Mouse (Mus musculus) MEL (cell line): ENCODE measurements around the gene Chst8. TPM values are rescaled to one million over a fixed set of nuclear protein-coding genes. Genes with fewer than 3 reads are reported as not detected.

Experiments used
- DNase-seq: peaks from one replicate; pipeline ENCODE4 v3.0.0; 2011; ENCODE audit warnings: low read depth, low spot score
- H3K27ac ChIP-seq: 2 replicates; pipeline ENCODE4 v1.5.1; 2012; ENCODE audit warnings: low read depth, mild to moderate bottlenecking, control low read depth, low read length, moderate library complexity; ENCODE audit not compliant: control insufficient read depth
- H3K27me3 ChIP-seq, 2 experiments: fragments of 150-350 bp in 1 of 2; sonication (generic) in 1 of 2; 2 replicates each; pipeline ENCODE4 v1.6.1; 2012; ENCODE audit warnings: low read length in 2 of 2, mild to moderate bottlenecking in 2 of 2, improper control_type of control experiment in 1 of 2, moderate library complexity in 1 of 2; ENCODE audit not compliant: insufficient read depth in 2 of 2, control insufficient read depth in 1 of 2
- H3K36me3 ChIP-seq, 2 experiments: 2 replicates each; pipeline ENCODE4 v1.6.1; 2012 to 2014; ENCODE audit warnings: low read length in 2 of 2, improper control_type of control experiment in 1 of 2, inconsistent platforms in 1 of 2, mild to moderate bottlenecking in 1 of 2; ENCODE audit not compliant: insufficient read depth in 2 of 2, control insufficient read depth in 1 of 2
- H3K4me1 ChIP-seq, 2 experiments: fragments of 150-350 bp in 1 of 2; sonication (generic) in 1 of 2; 2 replicates each; pipeline ENCODE4 v1.6.1; 2012; ENCODE audit warnings: low read length in 2 of 2, improper control_type of control experiment in 1 of 2, mild to moderate bottlenecking in 1 of 2; ENCODE audit not compliant: insufficient read depth in 2 of 2, control insufficient read depth in 1 of 2
- H3K4me3 ChIP-seq, 2 experiments: fragments of 150-350 bp in 1 of 2; sonication (generic) in 1 of 2; 2 replicates each; pipeline ENCODE4 v1.5.1; 2012; ENCODE audit warnings: low read depth in 2 of 2, low read length in 2 of 2, mild to moderate bottlenecking in 2 of 2, moderate library complexity in 2 of 2, control low read depth in 1 of 2, improper control_type of control experiment in 1 of 2; ENCODE audit not compliant: control insufficient read depth in 1 of 2, insufficient read depth in 1 of 2
- H3K79me2 ChIP-seq: 2 replicates; pipeline ENCODE4 v1.6.1; 2012; ENCODE audit warnings: mild to moderate bottlenecking, low read length, moderate library complexity; ENCODE audit not compliant: control insufficient read depth, poor library complexity, insufficient read depth
- H3K9ac ChIP-seq: 2 replicates; pipeline ENCODE4 v1.6.1; 2012; ENCODE audit warnings: low read depth, mild to moderate bottlenecking, control low read depth, low read length, moderate library complexity; ENCODE audit not compliant: control insufficient read depth, poor library complexity, severe bottlenecking
- H3K9me3 ChIP-seq: fragments of 150-350 bp; sonication (generic); replicated peaks from 2 replicates; pipeline ENCODE4 v1.6.1; 2012; ENCODE audit warnings: mild to moderate bottlenecking, low read length, improper control_type of control experiment, moderate library complexity; ENCODE audit not compliant: insufficient read depth
- BHLHE40 ChIP-seq: IDR thresholded peaks from 2 replicates; pipeline ENCODE4 v1.6.1; 2012; ENCODE audit warnings: low read depth, mild to moderate bottlenecking, inconsistent platforms, low read length, improper control_type of control experiment, borderline replicate concordance
- CHD2 ChIP-seq: IDR thresholded peaks from 2 replicates; pipeline ENCODE4 v1.6.1; 2011; ENCODE audit warnings: low read length, improper control_type of control experiment
- CTCF ChIP-seq, 3 experiments: IDR thresholded peaks in 2 of 3; conservative IDR thresholded peaks in 1 of 3; 2 replicates each; pipeline ENCODE4 v1.5.1; 2011 to 2012; ENCODE audit warnings: low read length in 3 of 3, low read depth in 2 of 3, mild to moderate bottlenecking in 2 of 3, improper control_type of control experiment in 1 of 3, inconsistent platforms in 1 of 3, mixed read lengths in 1 of 3, moderate library complexity in 1 of 3; ENCODE audit not compliant: control insufficient read depth in 1 of 3, insufficient read depth in 1 of 3, poor library complexity in 1 of 3, severe bottlenecking in 1 of 3
- E2F4 ChIP-seq: IDR thresholded peaks from 2 replicates; pipeline ENCODE4 v1.6.1; 2011; ENCODE audit warnings: low read depth, low read length, improper control_type of control experiment, borderline replicate concordance
- EP300 ChIP-seq, 2 experiments: IDR thresholded peaks; 2 replicates each; pipeline ENCODE4 v1.6.1; 2011; ENCODE audit warnings: improper control_type of control experiment in 2 of 2, low read length in 2 of 2, low read depth in 1 of 2, mild to moderate bottlenecking in 1 of 2
- ETS1 ChIP-seq: IDR thresholded peaks from 2 replicates; pipeline ENCODE4 v1.6.1; 2012; ENCODE audit warnings: low read depth, mild to moderate bottlenecking, inconsistent platforms, low read length, improper control_type of control experiment, moderate library complexity
- GABPA ChIP-seq: IDR thresholded peaks from 2 replicates; pipeline ENCODE4 v1.6.1; 2012; ENCODE audit warnings: low read depth, mild to moderate bottlenecking, inconsistent platforms, low read length, improper control_type of control experiment, moderate library complexity
- GATA1 ChIP-seq: IDR thresholded peaks from 2 replicates; pipeline ENCODE4 v1.6.1; 2011; ENCODE audit warnings: low read depth, low read length, improper control_type of control experiment
- HCFC1 ChIP-seq: IDR thresholded peaks from 2 replicates; pipeline ENCODE4 v1.6.1; 2012; ENCODE audit warnings: low read depth, mild to moderate bottlenecking, inconsistent platforms, low read length, improper control_type of control experiment, moderate library complexity
- JUND ChIP-seq: IDR thresholded peaks from 2 replicates; pipeline ENCODE4 v1.6.1; 2011; ENCODE audit warnings: low read depth, mild to moderate bottlenecking, improper control_type of control experiment, low read length
- KAT2A ChIP-seq: conservative IDR thresholded peaks from 2 replicates; pipeline ENCODE4 v1.6.1; 2012; ENCODE audit warnings: low read depth, low read length, improper control_type of control experiment, inconsistent platforms
- MAFK ChIP-seq: IDR thresholded peaks from 2 replicates; pipeline ENCODE4 v1.6.1; 2011; ENCODE audit warnings: low read depth, mild to moderate bottlenecking, low read length, improper control_type of control experiment, borderline replicate concordance
- MAX ChIP-seq: IDR thresholded peaks from 2 replicates; pipeline ENCODE4 v1.6.1; 2011; ENCODE audit warnings: low read length, improper control_type of control experiment
- MAZ ChIP-seq: IDR thresholded peaks from 2 replicates; pipeline ENCODE4 v1.6.1; 2012; ENCODE audit warnings: low read depth, mild to moderate bottlenecking, inconsistent platforms, low read length, improper control_type of control experiment
- MXI1 ChIP-seq: IDR thresholded peaks from 2 replicates; pipeline ENCODE4 v1.6.1; 2011; ENCODE audit warnings: mild to moderate bottlenecking, low read depth, low read length, improper control_type of control experiment
- MYC ChIP-seq: IDR thresholded peaks from 2 replicates; pipeline ENCODE4 v1.6.1; 2011; ENCODE audit warnings: low read depth, mild to moderate bottlenecking, low read length, improper control_type of control experiment, moderate library complexity
- NELFE ChIP-seq: IDR thresholded peaks from 2 replicates; pipeline ENCODE4 v1.6.1; 2011; ENCODE audit warnings: low read depth, low read length, improper control_type of control experiment
- POLR2A ChIP-seq, 2 experiments: IDR thresholded peaks; 2 replicates each; pipeline ENCODE4 v1.6.1; 2011 to 2012; ENCODE audit warnings: low read length in 2 of 2, mild to moderate bottlenecking in 2 of 2, control low read depth in 1 of 2, improper control_type of control experiment in 1 of 2, low read depth in 1 of 2, moderate library complexity in 1 of 2; ENCODE audit not compliant: control insufficient read depth in 1 of 2, insufficient read depth in 1 of 2, poor library complexity in 1 of 2
- RAD21 ChIP-seq: IDR thresholded peaks from 2 replicates; pipeline ENCODE4 v1.6.1; 2011; ENCODE audit warnings: mild to moderate bottlenecking, low read depth, low read length, improper control_type of control experiment
- ZMIZ1 ChIP-seq: IDR thresholded peaks from 2 replicates; pipeline ENCODE4 v1.6.1; 2012; ENCODE audit warnings: low read depth, mild to moderate bottlenecking, inconsistent platforms, low read length, improper control_type of control experiment, moderate library complexity
- polyA plus RNA-seq, 2 experiments: library from polyadenylated mRNA; stranded (reverse) in 1 of 2; unstranded in 1 of 2; fragments of >175 nt in 1 of 2; fragments of >200 nt in 1 of 2; gene quantifications; 2 replicates each; pipeline versions ENCODE4 v1.2.1 to v1.2.4; 2012; ENCODE audit warnings: low replicate concordance in 2 of 2, low read depth in 1 of 2; ENCODE audit not compliant: insufficient read length in 2 of 2, insufficient read depth in 1 of 2, missing spikeins in 1 of 2
- total RNA-seq: library from RNA; depleted of rRNA; stranded (reverse); fragments of 300-350 nt; gene quantifications from 2 replicates; pipeline ENCODE4 v1.2.3, GENCODE M21; 2012

Chst8 gene
- total and polyA plus RNA-seq, 3 experiments: not detected

DNA sequence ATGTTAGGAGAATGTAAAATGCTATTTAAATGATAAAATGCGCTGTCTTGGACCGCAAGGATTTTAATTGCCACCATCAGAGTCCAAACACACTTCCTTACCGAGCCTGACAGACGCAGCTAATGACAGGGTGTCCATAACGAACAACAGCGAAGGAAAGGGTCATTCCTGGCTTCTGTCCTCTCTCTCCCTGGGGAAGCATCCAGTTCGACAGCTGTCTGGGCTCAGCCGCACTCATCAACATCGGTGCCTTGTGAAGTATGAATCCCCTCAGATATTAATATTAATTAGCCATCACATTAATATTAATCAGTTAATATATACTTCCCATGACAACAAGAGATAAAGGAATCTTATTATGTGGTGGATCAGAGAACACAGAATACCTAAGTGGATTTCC is 117.6 kb downstream of the Chst8 start:
- H3K9me3 ChIP-seq: no peaks in the 10 kb centered on the region
- no peaks in the 10 kb centered on the region for H3K4me1 ChIP-seq
- TF ChIP-seq CTCF (IDR thresholded peaks at IDR 0.05 in 2 of 3, conservative IDR thresholded peaks at IDR 0.05 in 1 of 3; ENCODE audit: control insufficient read depth in 1 of 3, insufficient read depth in 1 of 3, low read depth in 2 of 3, low read length in 3 of 3, poor library complexity in 1 of 3, severe bottlenecking in 1 of 3) (no peak), MAX (no peak), NELFE (no peak), GATA1 (no peak), ETS1 (no peak), GABPA (no peak), ZMIZ1 (no peak), KAT2A (no peak), POLR2A (IDR thresholded peaks at IDR 0.05; ENCODE audit: control insufficient read depth in 1 of 2, insufficient read depth in 1 of 2, low read depth in 1 of 2, low read length in 2 of 2, poor library complexity in 1 of 2) (no peak), RAD21 (no peak), EP300 (IDR thresholded peaks at IDR 0.05; ENCODE audit: low read depth in 1 of 2, low read length in 2 of 2) (no peak), MXI1 (no peak), BHLHE40 (no peak), MAZ (no peak), E2F4 (no peak), JUND (no peak), HCFC1 (no peak)
- H3K27me3 ChIP-seq: no peaks in the 10 kb centered on the region
- no peaks in the 10 kb centered on the region for H3K36me3 ChIP-seq
- no peak overlapping the region for H3K9ac ChIP-seq
- H3K27ac ChIP-seq: no peak overlapping the region
- no peak for DNase-seq
- H3K79me2 ChIP-seq: no peaks in the 10 kb centered on the region
- H3K4me3 ChIP-seq: no peak overlapping the region

GRCm38 (mm10) chr7:34693916-34694315 is 118.6 kb downstream of the Chst8 start:
- no peak for TF ChIP-seq MYC
- TF ChIP-seq MAFK: no peak
- TF ChIP-seq CHD2: no peak
- TF ChIP-seq GABPA: no peak
- TF ChIP-seq, all 39 proteins: peak for 0
- Histone ChIP-seq H3K79me2 (no peaks in the 10 kb centered on the region), H3K27me3 (no peaks in the 10 kb centered on the region), H3K4me3 (no peak overlapping the region), H3K9me3 (no peaks in the 10 kb centered on the region), H3K27ac (no peak overlapping the region), H3K9ac (no peak overlapping the region), H3K4me1 (no peaks in the 10 kb centered on the region), H3K36me3 (no peaks in the 10 kb centered on the region)
- DNase-seq: no peak
